Mouse (Mus musculus) neutrophil, adult 65 days (primary cell): Measurements from ENCODE around the gene Olfr122. TPM values are rescaled to one million over a fixed set of nuclear protein-coding genes. Genes with fewer than 3 reads are reported as not detected.

ENCODE experiments used
- total RNA-seq: library from RNA; stranded (reverse); gene quantifications from 2 replicates; pipeline ENCODE4 v1.2.4, GENCODE M21; 2023

Olfr122 gene
- not detected in 2 replicates for total RNA-seq

DNA sequence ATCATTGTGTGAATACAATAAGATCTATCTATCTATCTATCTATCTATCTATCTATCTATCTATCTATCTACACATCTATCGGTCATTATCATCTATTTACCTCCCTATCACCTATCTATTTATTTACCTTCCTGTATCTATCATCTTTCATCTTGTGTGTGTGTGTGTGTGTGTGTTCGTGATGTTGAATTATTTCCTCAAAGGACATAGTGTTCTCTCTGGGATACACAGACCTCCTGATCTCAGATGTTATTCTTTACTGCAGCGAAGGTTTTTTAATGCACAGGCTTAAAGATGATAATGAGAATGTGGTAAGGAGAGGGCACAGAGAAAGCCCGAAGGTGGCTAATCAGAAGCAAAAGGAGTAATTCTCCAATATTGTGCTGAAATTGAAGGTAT, at the start of gene Olfr122:
Gene Olfr122, plus strand, starts transcription at position 301 of the 400 bp plus-strand sequence.

DNA sequence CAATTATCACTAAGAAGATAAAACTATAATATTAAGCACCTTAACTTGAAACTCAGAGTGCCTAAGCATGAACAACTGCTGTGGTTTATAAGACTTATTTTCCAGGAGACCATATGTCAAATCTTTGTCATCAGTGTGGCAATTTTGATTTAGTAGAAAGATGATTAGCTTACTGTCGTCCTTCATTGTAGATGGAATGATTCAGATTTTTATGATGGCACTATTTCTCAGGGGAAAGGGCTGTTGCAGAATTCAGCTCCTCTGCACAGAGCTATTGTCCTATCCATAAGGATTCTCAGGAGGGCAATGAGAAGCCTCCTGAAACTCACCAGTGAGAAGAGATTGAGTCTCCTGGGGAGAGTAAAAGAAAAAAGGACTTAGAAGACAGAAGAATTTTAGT, 46.9 kb upstream of the Olfr122 start, which contains the start of gene Olfr120:
Gene Olfr120, plus strand, starts transcription at position 301 of the 400 bp plus-strand sequence.

DNA sequence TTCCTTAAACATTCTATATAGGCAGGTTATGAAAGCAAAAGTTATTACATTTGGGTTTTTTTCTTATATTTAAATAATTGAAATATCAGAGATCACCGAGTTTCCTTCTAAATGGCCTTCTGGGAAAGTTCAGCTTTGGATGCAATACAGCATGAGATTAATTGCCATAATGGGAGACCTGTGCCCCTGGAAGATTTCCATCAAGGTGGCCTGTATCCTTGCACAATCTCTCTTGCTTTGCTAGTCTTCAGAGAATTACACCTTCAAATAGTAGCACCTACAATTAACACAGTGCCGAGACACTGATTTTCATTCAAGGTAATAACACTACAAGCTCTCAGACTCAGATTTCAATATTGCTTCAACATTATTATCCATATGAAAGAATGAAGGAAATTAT, 24.8 kb downstream of the Olfr122 start, which contains the start of gene Olfr123:
Gene Olfr123, plus strand, starts transcription at position 301 of the 400 bp plus-strand sequence.

DNA sequence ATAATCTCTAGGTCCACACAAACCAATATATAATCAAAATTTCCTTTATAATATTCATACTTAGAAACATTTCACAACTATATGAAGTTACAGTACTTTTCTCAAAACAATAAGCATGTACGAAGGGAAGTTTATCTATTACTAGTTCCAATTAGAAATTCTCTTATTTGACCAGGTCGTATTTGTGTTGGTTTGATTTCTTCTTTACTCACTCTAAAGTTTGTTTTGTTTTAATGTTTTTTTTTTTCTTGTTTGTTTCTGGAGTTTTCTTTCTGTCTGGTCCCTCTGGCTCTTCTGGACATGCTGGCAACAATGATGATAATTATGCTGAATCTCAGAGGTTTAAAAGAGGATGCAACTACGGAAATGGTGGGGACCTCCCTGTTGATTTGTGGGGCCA, 31.2 kb downstream of the Olfr122 start, which contains the start of gene Olfr124:
Gene Olfr124, plus strand, starts transcription at position 301 of the 400 bp plus-strand sequence.

Other genes with a start within 250 kb of the Olfr122 start
- gene Olfr112, start 199.2 kb upstream of the Olfr122 start, total RNA-seq: not detected in 2 replicates
- gene Olfr113, start 190.9 kb upstream of the Olfr122 start, total RNA-seq: not detected in 2 replicates
- not detected in 2 replicates for gene Olfr114, start 175.9 kb upstream of the Olfr122 start, total RNA-seq
- gene Olfr115, start 141.5 kb upstream of the Olfr122 start, total RNA-seq: not detected in 2 replicates
- gene Olfr116, start 141.4 kb upstream of the Olfr122 start, total RNA-seq: not detected in 2 replicates
- not detected in 2 replicates for gene Olfr117, start 104.8 kb upstream of the Olfr122 start, total RNA-seq
- not detected in 2 replicates for gene Olfr118, start 101.6 kb upstream of the Olfr122 start, total RNA-seq
- not detected in 2 replicates for gene Olfr119, start 72.0 kb upstream of the Olfr122 start, total RNA-seq
- not detected in 2 replicates for gene Olfr120, start 46.8 kb upstream of the Olfr122 start, total RNA-seq
- gene Olfr121, start 19.8 kb upstream of the Olfr122 start, total RNA-seq: not detected in 2 replicates
- gene Olfr123, start 24.9 kb downstream of the Olfr122 start, total RNA-seq: not detected in 2 replicates
- not detected in 2 replicates for gene Olfr124, start 31.3 kb downstream of the Olfr122 start, total RNA-seq
- gene Olfr125, start 64.3 kb downstream of the Olfr122 start, total RNA-seq: not detected in 2 replicates
- gene Olfr126, start 78.9 kb downstream of the Olfr122 start, total RNA-seq: not detected in 2 replicates
- gene Olfr127, start 131.8 kb downstream of the Olfr122 start, total RNA-seq: not detected in 2 replicates
- not detected in 2 replicates for gene Olfr128, start 151.9 kb downstream of the Olfr122 start, total RNA-seq
- not detected in 2 replicates for gene Olfr761, start 184.5 kb downstream of the Olfr122 start, total RNA-seq